Mouse (Mus musculus): ENCODE measurements around the gene Rmdn3. TPM values are rescaled to one million over a fixed set of nuclear protein-coding genes. Genes with fewer than 3 reads are reported as not detected.

The Rmdn3 gene
- total RNA-seq, 2 experiments from 2014 or later, result 16.2 to 18.9 TPM

Other genes with a start within 250 kb of the Rmdn3 start
- 10 to 100 TPM; 15.0 to 15.4 TPM for gene Chst14, start 230.5 kb downstream of the Rmdn3 start, total RNA-seq (2021)
- 10 to 100 TPM; 11.6 to 14.6 TPM for gene Ccdc32, start 127.6 kb downstream of the Rmdn3 start, total RNA-seq (2021)
- gene Rpusd2, start 122.2 kb downstream of the Rmdn3 start, total RNA-seq (2021), result 1 to 10 TPM; 6.0 to 7.0 TPM
- 10 to 100 TPM; 21.2 to 21.3 TPM for gene Knl1, start 109.9 kb downstream of the Rmdn3 start, total RNA-seq (2021)
- gene Rad51, start 44.2 kb downstream of the Rmdn3 start, total RNA-seq (2021), result 10 to 100 TPM; 16.7 to 18.4 TPM
- gene Gchfr, start 10.7 kb upstream of the Rmdn3 start, total RNA-seq (2021), result 1 to 10 TPM; 2.2 to 2.3 TPM
- gene Gm14137, start 17.5 kb upstream of the Rmdn3 start, total RNA-seq (2021), result not detected
- 10 to 100 TPM; 18.8 to 22.3 TPM for gene Zfyve19, start 51.6 kb upstream of the Rmdn3 start, total RNA-seq (2021)
- 10 to 100 TPM; 12.1 to 13.2 TPM for gene Dnajc17, start 51.8 kb upstream of the Rmdn3 start, total RNA-seq (2021)
- not detected for gene Ppp1r14d, start 72.9 kb upstream of the Rmdn3 start, total RNA-seq (2021)
- not detected for gene Spint1, start 80.3 kb upstream of the Rmdn3 start, total RNA-seq (2021)
- gene Rhov, start 114.2 kb upstream of the Rmdn3 start, total RNA-seq (2021), result not detected
- gene Vps18, start 131.7 kb upstream of the Rmdn3 start, total RNA-seq (2021), result 10 to 100 TPM; 13.9 to 14.0 TPM
- gene Dll4, start 168.8 kb upstream of the Rmdn3 start, total RNA-seq (2021), result 10 to 100 TPM; 19.7 to 20.8 TPM
- under 1 TPM; 0.43 to 0.81 TPM for gene Chac1, start 194.2 kb upstream of the Rmdn3 start, total RNA-seq (2021)

All from heart, postnatal 4 days (tissue).